Mouse (Mus musculus): ENCODE results near the gene Gm20509. TPM values are rescaled to one million over a fixed set of nuclear protein-coding genes. Genes with fewer than 3 reads are reported as not detected.
"Not testable (repeated sequence)": the region's sequence is repeated elsewhere in the genome, so short reads cannot be mapped to it uniquely, and the experiment has no call there.

The Gm20509 gene
- polyA plus RNA-seq (2015; fragmentation: Nextera tagmentation; extraction: Ambion mirVana), result not detected in 2 replicates

- ATAC-seq (ENCODE audit: insufficient number of reproducible peaks, insufficient read depth, low FRiP score, low TSS enrichment, low read depth), result no peak
- peaks cover 9% of the 10 kb centered on the region for H3K4me1 ChIP-seq
- H3K9me3 ChIP-seq, result no peaks in the 10 kb centered on the region
- H3K9ac ChIP-seq, result peak within 1 kb of the TSS; percentile 73
- no peak within 1 kb of the TSS for H3K27ac ChIP-seq
- 91% methylated on average over 4 of the region's 4 CpGs for WGBS
- H3K4me3 ChIP-seq, result peak within 1 kb of the TSS; percentile 47
- H3K27me3 ChIP-seq, result peaks cover 44% of the 10 kb centered on the region
- peak within 1 kb of the TSS; percentile 89 for H3K4me2 ChIP-seq
- H3K36me3 ChIP-seq, result no peaks in the 10 kb centered on the region
Observed at GRCm38 (mm10) chr9:73102181-73102580, at the start of gene Gm20509. Gene Gm20509, plus strand, starts transcription at chr9:73102470.

GRCm38 (mm10) chr9:73055441-73055911 is 46.8 kb upstream of the Gm20509 start:
- Histone ChIP-seq H3K9ac (no peak overlapping the region), H3K27me3 (no peaks in the 10 kb centered on the region), H3K9me3 (no peaks in the 10 kb centered on the region), H3K27ac (no peak overlapping the region), H3K36me3 (no peaks in the 10 kb centered on the region), H3K4me2 (no peak overlapping the region), H3K4me3 (no peak overlapping the region), H3K4me1 (peaks cover 6% of the 10 kb centered on the region)
- ATAC-seq (ENCODE audit: insufficient number of reproducible peaks, insufficient read depth, low FRiP score, low TSS enrichment, low read depth), result no peak
- WGBS, result 56% methylated on average over 10 of the region's 10 CpGs

- WGBS, result 87% methylated on average over 4 of the region's 4 CpGs
- Histone ChIP-seq H3K36me3 (no peaks in the 10 kb centered on the region), H3K4me1 (peaks cover 11% of the 10 kb centered on the region), H3K4me3 (no peak overlapping the region), H3K27ac (no peak overlapping the region), H3K9me3 (no peaks in the 10 kb centered on the region), H3K4me2 (no peak overlapping the region), H3K9ac (no peak overlapping the region), H3K27me3 (no peaks in the 10 kb centered on the region)
- ATAC-seq (ENCODE audit: insufficient number of reproducible peaks, insufficient read depth, low FRiP score, low TSS enrichment, low read depth), result no peak
Observed at GRCm38 (mm10) chr9:73059224-73059623, 43.0 kb upstream of the Gm20509 start.

GRCm38 (mm10) chr9:73063621-73064290 is 38.5 kb upstream of the Gm20509 start:
- ATAC-seq (ENCODE audit: insufficient number of reproducible peaks, insufficient read depth, low FRiP score, low TSS enrichment, low read depth), result peak; percentile 60; the same call in 1 of the 2 replicates
- 13% methylated on average over 15 of the region's 15 CpGs for WGBS
- peak overlapping the region; percentile 58 for H3K9ac ChIP-seq

GRCm38 (mm10) chr9:73067086-73067485 is 35.2 kb upstream of the Gm20509 start:
- peak; percentile 81 for ATAC-seq (ENCODE audit: insufficient number of reproducible peaks, insufficient read depth, low FRiP score, low TSS enrichment, low read depth)
- Histone ChIP-seq H3K4me2 (peak overlapping the region; percentile 46), H3K4me3 (peak overlapping the region; percentile 10; the same call in 1 of the 2 replicates), H3K27me3 (no peaks in the 10 kb centered on the region), H3K27ac (peak overlapping the region; percentile 80), H3K4me1 (peaks cover 30% of the 10 kb centered on the region), H3K9ac (no peak overlapping the region), H3K9me3 (no peaks in the 10 kb centered on the region), H3K36me3 (no peaks in the 10 kb centered on the region)
- 12% methylated on average over 10 of the region's 10 CpGs for WGBS

More at GRCm38 (mm10) chr9:73063621-73064290, 38.5 kb upstream of the Gm20509 start:
- Histone ChIP-seq H3K9me3 (no peaks in the 10 kb centered on the region), H3K4me3 (peak overlapping the region; percentile 23), H3K27me3 (no peaks in the 10 kb centered on the region), H3K36me3 (no peaks in the 10 kb centered on the region), H3K4me2 (peak overlapping the region; percentile 60), H3K27ac (peak overlapping the region; percentile 83), H3K4me1 (peaks cover 30% of the 10 kb centered on the region)

GRCm38 (mm10) chr9:73068230-73068679 is 34.0 kb upstream of the Gm20509 start:
- WGBS, result 42% methylated on average over 6 of the region's 6 CpGs
- peak overlapping the region; percentile 44 for H3K9ac ChIP-seq
- H3K4me3 ChIP-seq, result no peak overlapping the region
- H3K9me3 ChIP-seq, result no peaks in the 10 kb centered on the region
- peak overlapping the region; percentile 80 for H3K27ac ChIP-seq
- H3K27me3 ChIP-seq, result no peaks in the 10 kb centered on the region
- 0 out of 2 replicates have a peak overlapping the region, but pooled peaks have one; percentile 46 for H3K4me2 ChIP-seq
- no peaks in the 10 kb centered on the region for H3K36me3 ChIP-seq
- H3K4me1 ChIP-seq, result peaks cover 29% of the 10 kb centered on the region
- ATAC-seq (ENCODE audit: insufficient number of reproducible peaks, insufficient read depth, low FRiP score, low TSS enrichment, low read depth), result peak; percentile 70

- ATAC-seq (ENCODE audit: insufficient number of reproducible peaks, insufficient read depth, low FRiP score, low TSS enrichment, low read depth), result no peak
- WGBS, result 83% methylated on average over 6 of the region's 6 CpGs
- Histone ChIP-seq H3K27me3 (no peaks in the 10 kb centered on the region), H3K9ac (no peak overlapping the region), H3K36me3 (no peaks in the 10 kb centered on the region), H3K27ac (peak overlapping the region; percentile 80), H3K4me1 (peaks cover 25% of the 10 kb centered on the region), H3K4me3 (no peak overlapping the region), H3K9me3 (no peaks in the 10 kb centered on the region), H3K4me2 (no peak overlapping the region)
Observed at GRCm38 (mm10) chr9:73068688-73069087, 33.6 kb upstream of the Gm20509 start.

GRCm38 (mm10) chr9:73070971-73071659 is 31.2 kb upstream of the Gm20509 start:
- no peak overlapping the region for H3K4me3 ChIP-seq
- no peaks in the 10 kb centered on the region for H3K27me3 ChIP-seq
- no peak overlapping the region for H3K9ac ChIP-seq
- no peak overlapping the region for H3K4me2 ChIP-seq
- 67% methylated on average over 10 of the region's 10 CpGs for WGBS
- H3K9me3 ChIP-seq, result no peaks in the 10 kb centered on the region
- peaks cover 15% of the 10 kb centered on the region for H3K4me1 ChIP-seq
- ATAC-seq (ENCODE audit: insufficient number of reproducible peaks, insufficient read depth, low FRiP score, low TSS enrichment, low read depth), result no peak
- no peak overlapping the region for H3K27ac ChIP-seq
- 0 out of 2 replicates have a peak, but pooled peaks cover 3% of the 10 kb centered on the region for H3K36me3 ChIP-seq

- Histone ChIP-seq H3K9me3 (no peaks in the 10 kb centered on the region), H3K4me2 (no peak overlapping the region), H3K27ac (no peak overlapping the region), H3K27me3 (no peaks in the 10 kb centered on the region), H3K4me1 (peaks cover 11% of the 10 kb centered on the region), H3K9ac (no peak overlapping the region), H3K36me3 (0 out of 2 replicates have a peak, but pooled peaks cover 3% of the 10 kb centered on the region), H3K4me3 (no peak overlapping the region)
- 73% methylated on average over 8 of the region's 8 CpGs for WGBS
- ATAC-seq (ENCODE audit: insufficient number of reproducible peaks, insufficient read depth, low FRiP score, low TSS enrichment, low read depth), result no peak
Observed at GRCm38 (mm10) chr9:73072426-73072825, 29.8 kb upstream of the Gm20509 start.

- Histone ChIP-seq H3K27me3 (no peaks in the 10 kb centered on the region), H3K4me2 (no peak overlapping the region), H3K9me3 (no peaks in the 10 kb centered on the region), H3K4me3 (no peak overlapping the region), H3K27ac (no peak overlapping the region), H3K9ac (no peak overlapping the region), H3K36me3 (0 out of 2 replicates have a peak, but pooled peaks cover 3% of the 10 kb centered on the region), H3K4me1 (peaks cover 3% of the 10 kb centered on the region)
- ATAC-seq (ENCODE audit: insufficient number of reproducible peaks, insufficient read depth, low FRiP score, low TSS enrichment, low read depth), result no peak
- 87% methylated on average over 5 of the region's 5 CpGs for WGBS
Observed at GRCm38 (mm10) chr9:73073169-73073568, 29.1 kb upstream of the Gm20509 start.

- not testable (repeated sequence) for H3K36me3 ChIP-seq; H3K4me3 ChIP-seq; H3K4me1 ChIP-seq; H3K9ac ChIP-seq; H3K27me3 ChIP-seq; H3K9me3 ChIP-seq; H3K4me2 ChIP-seq; H3K27ac ChIP-seq; ATAC-seq (ENCODE audit: insufficient number of reproducible peaks, insufficient read depth, low FRiP score, low TSS enrichment, low read depth)
- 87% methylated on average over 11 of the region's 12 CpGs for WGBS
Observed at GRCm38 (mm10) chr9:73079349-73079748, 22.9 kb upstream of the Gm20509 start.
